Mouse (Mus musculus): ENCODE measurements at regions not wholly inside any gene's neighbourhood (a gene's known extent, or its start where the extent isn't known, plus 50 kb on each side); places are given as distances from the start of the nearest gene placed in this dataset.

DNA sequence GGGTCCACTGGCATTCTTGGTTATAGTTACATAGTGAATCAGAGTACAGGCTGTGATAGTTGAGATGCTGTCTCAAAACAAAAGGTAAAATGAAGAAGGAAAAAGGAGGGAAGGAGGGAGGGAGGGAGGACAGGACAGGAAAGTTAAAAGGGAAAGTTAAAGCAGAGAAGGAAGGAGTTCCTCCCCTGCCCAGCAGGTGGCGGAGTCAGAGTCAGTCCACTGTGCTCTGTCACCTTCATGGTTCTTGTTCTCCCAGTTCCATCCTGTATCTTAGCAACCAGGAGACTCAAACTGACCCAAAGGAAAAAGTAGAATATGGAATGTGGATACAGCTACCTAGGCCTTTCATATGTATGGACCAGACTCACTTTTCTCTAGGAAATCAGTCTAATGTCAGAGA is 288.3 kb downstream of the Pdcd6ip start:
- TF ChIP-seq CTCF (IDR thresholded peaks at IDR 0.05; ENCODE audit: low read depth) (peak; percentile 45), EP300 (IDR thresholded peaks at IDR 0.05; ENCODE audit: low read depth) (no peak)

Measured in liver, postnatal 0 days (tissue).